Mouse (Mus musculus): Measurements from ENCODE around the gene Hmcn2.

DNA sequence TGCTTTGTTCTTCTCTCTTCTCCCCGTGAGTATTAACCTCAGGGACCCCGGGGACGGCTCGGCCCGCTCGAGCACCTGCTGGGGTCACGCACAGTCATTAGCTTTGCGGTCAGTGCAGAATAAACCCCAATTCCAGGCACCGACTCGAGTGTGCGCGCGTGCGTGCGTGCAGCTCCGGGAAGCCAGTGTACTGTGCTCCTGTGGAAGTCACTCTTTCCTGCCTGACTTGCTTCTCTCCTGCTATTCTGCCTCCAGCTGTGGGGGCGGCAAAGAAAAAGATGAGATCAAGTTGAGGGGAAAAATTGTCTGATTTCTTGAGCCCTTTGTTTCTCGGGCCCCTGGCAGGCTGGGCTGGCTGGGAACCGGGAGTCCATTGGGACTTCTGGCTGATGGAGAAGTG lies 183.4 kb downstream of the Hmcn2 start:
- TF ChIP-seq CTCF (IDR thresholded peaks at IDR 0.05) (no peak), EP300 (IDR thresholded peaks at IDR 0.05; ENCODE audit: insufficient read depth, low read depth, low read length) (no peak), POLR2A (IDR thresholded peaks at IDR 0.05; ENCODE audit: insufficient read depth, low read depth, low read length) (no peak)

Data from heart, adult 2 months (tissue).